Mouse (Mus musculus): ENCODE data around the gene Ski.

Ski gene

GRCm38 (mm10) chr4:155234371-155235310 lies 12.2 kb upstream of the Ski start:
- DNase-seq: peak; percentile 55

DNA sequence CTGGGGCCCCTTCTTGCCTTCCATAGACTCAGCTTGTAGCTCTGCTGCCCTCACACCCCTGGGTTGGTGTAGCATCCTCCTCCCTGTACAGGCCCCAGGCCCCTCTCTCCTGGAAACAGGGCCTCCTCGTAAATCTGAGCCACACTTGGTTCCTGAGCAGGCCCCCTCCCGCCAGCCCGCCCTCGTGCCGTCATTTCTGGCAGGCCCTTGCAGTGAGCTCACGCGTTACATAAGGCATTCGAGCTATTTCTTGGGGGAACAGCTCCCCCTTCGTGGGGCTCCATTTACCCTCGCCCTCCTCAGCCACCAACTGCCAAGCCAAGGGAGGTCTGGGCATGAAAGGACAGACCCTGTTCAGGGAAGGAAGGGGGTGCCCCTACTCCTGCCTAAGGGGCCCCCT lies 11.5 kb upstream of the Ski start:
- DNase-seq: peak; percentile 81

DNA sequence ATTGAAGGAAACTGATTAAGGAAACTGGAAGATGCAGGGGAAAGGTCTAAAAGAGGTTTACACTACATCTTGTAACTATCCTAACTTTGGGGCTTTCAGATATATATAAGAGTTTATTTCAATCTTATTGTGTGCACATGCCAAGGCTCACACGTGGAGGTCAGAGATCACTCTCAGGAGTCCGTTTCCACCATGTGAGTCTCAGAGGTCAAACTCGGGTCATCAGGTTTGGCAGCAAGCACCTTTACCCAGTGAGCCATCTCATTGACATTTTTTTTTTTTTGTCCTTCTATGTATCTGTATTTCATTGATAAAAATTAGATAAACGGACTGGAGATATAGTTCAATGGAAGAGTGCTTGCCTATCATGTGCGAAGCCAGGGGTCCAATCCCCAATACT lies 6.1 kb upstream of the Ski start:
- DNase-seq: no peak

- DNase-seq: no peak
These were observed 5.6 kb upstream of the Ski start for GRCm38 (mm10) chr4:155227986-155228385.

- no peak for DNase-seq
These were observed 3.5 kb upstream of the Ski start for GRCm38 (mm10) chr4:155225918-155226317.

DNA sequence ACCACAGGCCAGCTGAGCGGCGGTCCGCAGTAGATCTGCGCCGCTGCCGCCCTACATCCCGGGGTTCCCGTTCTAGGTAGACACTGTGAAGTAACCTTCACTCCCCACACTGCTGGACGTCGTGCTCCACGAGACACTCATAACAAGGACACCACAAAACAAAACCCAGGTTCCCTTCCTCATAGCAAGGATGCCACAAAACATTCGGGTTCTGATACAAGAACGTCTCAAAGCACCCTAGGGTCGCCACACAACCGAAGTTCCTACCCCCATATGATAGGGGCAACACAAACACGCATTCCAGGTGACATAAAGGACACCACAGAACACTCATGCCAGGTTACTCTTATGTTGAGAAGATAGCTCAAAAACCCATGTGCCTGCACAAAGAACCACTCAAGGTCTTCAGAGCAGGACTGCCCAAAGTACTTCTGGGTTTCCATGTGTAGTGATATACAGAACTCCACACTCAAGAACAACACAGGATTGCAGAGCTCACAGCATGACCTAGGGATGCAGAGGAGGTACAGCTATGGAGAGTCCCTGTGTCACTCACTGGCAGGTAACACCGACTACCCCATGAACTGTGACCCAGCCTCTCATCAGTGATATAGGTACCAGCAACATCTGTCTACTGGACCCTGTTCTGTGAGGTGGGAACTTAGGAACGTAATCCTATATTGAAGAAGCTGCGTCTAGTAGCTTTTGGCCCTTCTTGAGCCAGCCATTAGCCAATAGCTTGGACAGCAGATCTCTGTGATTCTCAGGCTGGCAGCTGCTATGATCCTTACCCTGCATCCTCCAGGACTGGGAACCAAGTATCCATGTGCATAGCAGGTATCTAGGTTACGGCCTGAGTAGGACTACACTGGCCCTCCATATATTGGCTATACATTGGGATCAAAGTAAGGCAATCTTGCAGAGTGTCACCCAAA lies 1.5 kb upstream of the Ski start:
- DNase-seq: no peak

DNA sequence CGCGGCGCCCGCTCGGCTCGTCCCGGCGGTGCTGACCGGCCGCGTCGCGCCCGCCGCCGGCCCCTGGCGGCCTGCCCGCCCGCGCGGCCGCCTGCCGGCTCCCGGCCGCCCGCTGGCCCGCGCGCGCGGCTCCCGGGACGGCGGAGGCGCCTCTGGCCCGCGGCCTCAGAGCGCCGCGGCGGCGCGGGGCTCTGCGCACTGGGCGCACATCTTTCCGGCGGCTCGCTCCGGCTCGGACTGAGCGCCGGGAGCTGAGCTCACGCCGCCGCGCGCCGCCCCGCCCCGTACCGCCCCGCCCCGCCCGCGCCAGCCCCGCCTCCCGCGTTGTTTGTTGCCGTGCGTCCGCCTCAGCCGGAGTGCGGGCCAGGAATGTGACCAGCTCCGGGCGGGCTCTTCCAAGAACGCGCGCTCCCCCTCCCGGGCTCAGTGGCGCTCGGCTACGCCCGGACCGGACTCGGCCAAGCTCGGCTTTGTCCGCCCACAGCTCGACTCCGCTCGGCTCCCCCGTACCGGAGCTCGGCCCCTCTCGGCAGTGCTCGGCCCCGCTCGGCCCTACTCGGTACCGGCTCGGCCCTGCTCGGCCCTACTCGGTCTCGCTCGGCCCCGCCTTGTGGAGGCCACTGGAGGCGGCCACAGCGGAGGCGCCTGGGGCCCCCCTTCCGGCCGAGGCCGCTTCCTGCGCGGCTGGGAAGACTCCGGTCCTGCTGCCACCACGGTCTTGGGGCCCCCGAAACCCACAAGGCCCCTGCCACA lies 625 bp upstream of the Ski start:
- peak; percentile 100 for DNase-seq

DNA sequence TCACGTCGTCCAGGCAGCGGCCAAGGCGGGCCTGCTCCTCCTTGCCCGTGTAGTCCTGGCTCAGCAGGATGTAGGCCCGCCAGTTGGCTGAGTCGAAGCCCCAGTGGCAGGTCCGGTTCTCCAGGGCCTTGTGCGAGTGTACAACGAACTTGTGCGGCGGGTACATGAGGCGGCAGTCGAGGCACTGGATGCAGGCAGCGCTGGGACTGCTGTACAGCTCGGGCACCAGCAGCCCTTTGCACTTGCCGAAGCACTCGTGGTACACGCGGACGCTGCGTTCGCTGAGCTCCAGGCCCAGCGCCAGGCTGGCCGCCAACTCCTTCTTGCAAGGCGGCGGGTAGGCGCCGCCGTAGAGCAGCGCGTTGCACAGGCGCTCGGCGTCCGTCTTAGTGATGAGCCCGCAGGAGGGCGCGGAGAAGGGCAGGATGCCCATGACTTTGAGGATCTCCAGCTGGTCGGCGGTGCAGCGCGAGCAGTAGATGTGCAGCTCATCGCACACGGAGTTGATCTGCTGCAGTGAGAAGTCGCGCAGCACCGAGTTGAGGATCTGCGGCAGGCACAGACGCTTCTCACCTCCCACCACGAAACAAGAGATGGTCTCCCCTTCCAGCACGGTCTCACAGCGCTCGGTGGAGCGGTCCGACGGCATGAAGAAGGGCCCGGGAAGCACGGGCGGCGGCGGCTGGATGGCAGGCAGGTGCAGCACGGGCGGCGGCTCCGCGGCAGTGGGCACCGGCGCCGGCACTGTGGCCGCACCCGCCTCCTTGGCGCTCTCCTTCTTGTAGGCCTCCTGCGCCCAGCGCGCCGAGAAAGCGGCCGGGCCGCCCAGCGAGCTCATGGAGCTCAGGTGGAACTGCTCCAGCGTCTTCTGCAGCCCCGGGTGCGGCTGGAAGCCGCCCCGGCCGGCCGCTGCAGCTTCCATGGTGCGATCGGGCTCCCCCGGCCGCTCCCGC lies 517 bp downstream of the Ski start:
- peak; percentile 79 for DNase-seq

- DNase-seq: no peak
These were observed 1.3 kb downstream of the Ski start for GRCm38 (mm10) chr4:155221106-155221505.

GRCm38 (mm10) chr4:155220213-155221100 lies 1.9 kb downstream of the Ski start:
- DNase-seq: no peak

- DNase-seq: no peak
These were observed 2.9 kb downstream of the Ski start for GRCm38 (mm10) chr4:155219271-155220212.

DNA sequence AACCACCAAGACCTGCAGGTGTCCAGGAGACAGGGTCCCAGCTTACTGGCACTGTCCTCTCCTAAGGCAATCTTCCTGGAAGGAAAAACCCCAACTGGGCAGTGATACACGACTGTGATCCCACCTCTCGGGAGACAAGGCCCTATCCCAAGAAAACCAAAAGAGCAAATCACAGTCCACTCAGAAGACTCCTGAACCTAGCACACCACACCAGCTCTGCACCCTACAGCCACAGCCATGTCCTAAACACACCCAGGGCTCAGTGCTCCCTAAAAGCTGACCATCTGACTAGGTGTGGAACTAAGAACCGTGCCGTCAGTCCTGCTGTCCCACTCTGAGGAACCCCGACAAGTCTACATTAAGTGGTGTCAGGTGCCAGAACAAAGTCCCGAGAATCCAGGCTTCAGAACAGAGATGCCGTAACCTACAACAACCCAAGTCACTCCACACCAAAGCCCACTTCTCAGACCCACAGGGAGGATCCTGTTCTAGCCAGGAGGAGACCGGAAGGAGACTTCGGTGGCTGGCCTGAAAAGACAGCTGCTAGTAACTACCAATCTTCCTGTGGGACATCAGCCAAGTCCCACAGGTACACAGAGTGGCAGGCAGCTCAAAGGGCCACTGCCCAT lies 4.2 kb downstream of the Ski start:
- DNase-seq: no peak

DNA sequence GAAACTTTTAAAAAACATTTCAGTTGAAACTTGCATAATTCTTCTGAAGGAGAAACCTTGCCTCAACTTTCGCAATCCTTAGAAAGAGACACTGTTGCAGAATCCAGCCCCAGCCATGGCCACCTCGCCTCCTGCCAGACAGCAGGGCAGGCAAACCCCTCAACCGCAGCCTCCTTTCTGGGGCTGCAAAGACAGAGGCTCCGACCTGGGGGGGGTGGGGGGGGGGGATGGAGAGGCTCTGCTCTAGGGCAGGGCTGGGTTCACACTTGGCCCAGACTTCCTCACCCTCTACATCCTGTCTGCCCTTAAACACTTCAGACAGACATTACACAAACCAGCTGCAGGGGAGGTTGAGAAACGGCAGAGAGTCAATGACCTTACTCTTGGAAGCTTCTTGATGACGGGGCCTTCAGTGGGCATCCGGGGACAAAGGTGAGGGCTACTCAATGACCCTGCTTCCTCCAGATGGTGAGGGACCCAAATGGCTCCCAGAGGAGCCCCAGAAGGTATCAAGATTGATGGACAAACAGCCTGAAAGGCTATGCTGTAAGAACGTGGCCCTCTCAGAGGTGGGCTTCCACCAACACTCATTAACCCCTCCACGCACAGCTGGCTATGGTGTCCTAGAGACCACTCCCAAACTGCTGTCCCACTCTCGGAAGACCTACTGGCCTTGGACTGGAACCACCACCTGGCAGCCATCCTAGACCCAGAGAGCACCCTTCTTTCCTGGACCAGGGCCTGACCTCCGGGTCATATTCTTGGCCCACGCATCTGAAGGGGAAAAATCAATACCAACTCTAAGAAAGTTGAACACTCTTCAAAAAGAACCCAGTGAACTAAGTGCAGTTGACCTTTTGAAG lies 4.9 kb downstream of the Ski start:
- peak; percentile 57 for DNase-seq

- peak; percentile 57 for DNase-seq
These were observed 6.4 kb downstream of the Ski start for GRCm38 (mm10) chr4:155215773-155216630.

DNA sequence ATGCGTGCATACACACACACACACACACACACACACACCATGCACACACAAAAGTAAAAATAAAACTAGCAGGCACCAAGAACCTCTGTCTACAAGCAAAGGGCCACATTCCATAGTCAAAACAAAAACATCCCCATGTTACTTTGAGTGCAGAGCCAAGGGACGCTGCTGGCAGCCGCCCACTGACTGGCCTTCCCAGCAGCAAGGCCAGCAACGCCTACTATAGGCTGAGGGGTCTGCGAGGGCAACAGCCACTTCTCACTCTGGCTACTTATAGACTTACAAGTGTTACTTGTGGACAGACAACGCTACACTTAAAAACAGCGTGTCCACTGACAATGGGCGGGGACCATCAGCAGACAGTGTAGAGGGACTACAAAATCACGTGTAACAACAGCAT lies 7.2 kb downstream of the Ski start:
- no peak for DNase-seq

DNA sequence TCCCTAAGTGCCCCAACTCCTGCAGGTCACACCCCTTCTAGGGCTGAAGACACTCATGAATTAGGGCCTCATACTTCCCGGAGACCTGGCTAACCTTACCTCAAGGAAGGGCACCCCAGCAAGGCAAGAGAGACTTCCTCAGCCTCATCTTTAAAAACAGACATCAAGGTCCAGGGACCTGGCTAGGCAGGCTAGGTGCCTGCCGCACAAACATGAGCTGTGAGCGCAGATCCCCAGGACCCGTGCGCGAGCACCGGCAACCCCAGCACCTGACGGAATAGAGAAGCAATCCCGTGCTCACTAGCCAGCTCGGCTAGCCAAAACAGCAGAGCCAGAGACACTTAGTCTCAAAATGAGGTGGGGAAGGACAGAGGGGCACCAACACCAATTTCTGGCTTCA lies 7.6 kb downstream of the Ski start:
- DNase-seq: no peak

DNA sequence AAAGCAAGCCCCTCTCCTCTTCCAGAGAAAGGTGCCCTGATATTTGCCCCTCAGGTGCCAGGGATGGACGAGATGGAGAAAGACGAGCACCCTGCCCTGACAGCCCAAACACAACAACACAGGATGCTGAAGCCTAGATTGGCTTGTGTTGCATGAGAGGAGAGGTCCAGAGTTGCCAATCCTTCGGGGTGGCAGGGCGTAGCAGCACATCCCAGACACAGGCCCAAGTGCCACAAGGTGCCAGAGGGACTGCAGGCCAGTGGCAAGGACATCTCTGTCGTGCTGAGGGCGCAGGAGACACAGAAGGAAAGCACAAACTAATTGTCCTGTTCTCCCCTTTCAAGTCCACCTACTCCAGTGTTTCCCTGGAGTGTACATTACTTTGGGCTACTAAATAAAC lies 8.2 kb downstream of the Ski start:
- DNase-seq: no peak
